Mouse (Mus musculus) liver, embryonic 12.5 days (tissue): Measurements from ENCODE around the gene Zfp518b. TPM values are rescaled to one million over a fixed set of nuclear protein-coding genes. Genes with fewer than 3 reads are reported as not detected.

Experiments used
- ATAC-seq: fragments of 200-750 bp; cut with Nextera tagmentation; 2 replicates; pipeline ENCODE4 v1.8.0; 2017; ENCODE audit warnings: moderate number of reproducible peaks, mild to moderate bottlenecking, moderate library complexity
- H3K27ac ChIP-seq: fragments of 300-500 bp; sonication (generic); 2 replicates; pipeline ENCODE4 v1.5.1; 2016; ENCODE audit warnings: mild to moderate bottlenecking
- H3K27me3 ChIP-seq: fragments of 300-500 bp; sonication (generic); replicated peaks from 2 replicates; pipeline ENCODE4 v1.6.1; 2016; ENCODE audit warnings: mild to moderate bottlenecking, moderate library complexity
- H3K36me3 ChIP-seq: fragments of 300-500 bp; sonication (generic); 2 replicates; pipeline ENCODE4 v1.6.1; 2016; ENCODE audit warnings: mild to moderate bottlenecking, moderate library complexity
- H3K4me1 ChIP-seq: fragments of 300-500 bp; sonication (generic); 2 replicates; pipeline ENCODE4 v1.6.1; 2016
- H3K4me2 ChIP-seq: fragments of 300-500 bp; sonication (generic); 2 replicates; pipeline ENCODE4 v1.6.1; 2016; ENCODE audit warnings: mild to moderate bottlenecking, moderate library complexity
- H3K4me3 ChIP-seq: fragments of 300-500 bp; sonication (generic); 2 replicates; pipeline ENCODE4 v1.5.1; 2016; ENCODE audit warnings: mild to moderate bottlenecking, moderate library complexity
- H3K9ac ChIP-seq: fragments of 300-500 bp; sonication (generic); 2 replicates; pipeline ENCODE4 v1.6.1; 2016; ENCODE audit warnings: mild to moderate bottlenecking, moderate library complexity
- H3K9me3 ChIP-seq: fragments of 300-500 bp; sonication (generic); replicated peaks from 2 replicates; pipeline ENCODE4 v1.6.1; 2016; ENCODE audit warnings: mild to moderate bottlenecking, moderate library complexity
- WGBS: fragments of 180-500 bp; shearing (Covaris S2); methylation state at CpG from one replicate; pipeline ENCODE4 v1.1.7; 2016; ENCODE audit not compliant: insufficient replicate concordance; 5-methylcytosine and 5-hydroxymethylcytosine counted together
- polyA plus RNA-seq: library from polyadenylated mRNA; unstranded; fragments of >200 nt; fragmentation: Nextera tagmentation; extraction: Ambion mirVana; gene quantifications from 2 replicates; pipeline ENCODE4 v1.2.1, GENCODE M21; 2016

Gene Zfp518b
- polyA plus RNA-seq, result 3.6 and 4.9 TPM in 2 replicates

- peaks cover 23% of the 10 kb centered on the region for H3K27me3 ChIP-seq
- H3K9me3 ChIP-seq, result no peaks in the 10 kb centered on the region
- H3K4me2 ChIP-seq, result peak within 1 kb of the TSS; percentile 86
- WGBS, result 1% methylated on average over 84 of the region's 89 CpGs
- H3K27ac ChIP-seq, result no peak within 1 kb of the TSS
- peaks cover 13% of the 10 kb centered on the region; the same call in 1 of the 2 replicates for H3K4me1 ChIP-seq
- H3K9ac ChIP-seq, result peak within 1 kb of the TSS; percentile 75
- peak within 1 kb of the TSS; percentile 70 for H3K4me3 ChIP-seq
- ATAC-seq, result peak; percentile 85
- peaks cover 29% of the 10 kb centered on the region for H3K36me3 ChIP-seq
Measured at GRCm38 (mm10) chr5:38684164-38684911, at the start of gene Zfp518b. Gene Zfp518b (minus strand): TSS chr5:38684826.

- 53% methylated on average over 11 of the region's 11 CpGs for WGBS
- Histone ChIP-seq H3K4me2 (no peak overlapping the region), H3K4me3 (no peak overlapping the region), H3K36me3 (no peaks in the 10 kb centered on the region), H3K9me3 (no peaks in the 10 kb centered on the region), H3K4me1 (no peaks in the 10 kb centered on the region), H3K27ac (no peak overlapping the region), H3K9ac (no peak overlapping the region), H3K27me3 (no peaks in the 10 kb centered on the region)
- ATAC-seq, result no peak
Measured at GRCm38 (mm10) chr5:38708940-38709581, 24.4 kb upstream of the Zfp518b start.

DNA sequence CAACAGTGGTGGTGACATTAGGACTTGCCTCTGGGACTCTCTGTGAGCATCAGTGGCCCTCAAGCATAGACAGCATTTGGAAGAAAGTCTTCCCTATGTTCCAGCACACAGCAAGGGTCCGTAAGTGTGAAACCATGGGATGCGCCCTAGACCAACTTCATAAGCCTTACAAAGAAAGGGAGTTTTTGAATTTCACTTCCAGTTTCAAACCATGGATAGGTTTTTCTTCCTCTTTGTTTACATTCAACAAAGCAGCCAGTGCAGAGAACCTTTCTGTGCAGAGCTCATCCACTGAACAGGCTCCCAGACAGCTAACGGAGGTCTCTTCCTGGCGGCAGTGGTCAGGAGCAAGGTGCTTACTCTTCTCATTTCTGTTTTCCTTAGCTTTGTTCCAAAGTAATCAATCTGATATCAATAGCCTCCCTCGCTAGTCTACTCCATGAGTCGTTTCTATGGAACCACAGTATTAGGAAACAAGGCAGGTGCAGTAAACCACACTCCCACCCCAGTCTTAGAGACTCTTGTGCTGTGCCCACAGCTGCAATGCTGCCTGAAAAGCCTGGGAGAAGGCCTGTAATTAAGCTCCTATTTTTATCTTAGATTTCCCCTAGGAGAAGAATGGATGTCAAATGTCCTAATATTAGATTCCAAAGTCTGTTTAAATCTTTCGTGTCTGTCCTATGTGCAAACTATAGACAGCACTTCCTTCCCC, 22.9 kb upstream of the Zfp518b start:
- no peak for ATAC-seq
- WGBS, result 64% methylated on average over 7 of the region's 7 CpGs
- H3K9ac ChIP-seq, result no peak overlapping the region

GRCm38 (mm10) chr5:38702941-38703340, 18.3 kb upstream of the Zfp518b start:
- WGBS, result 81% methylated on average over 6 of the region's 6 CpGs
- Histone ChIP-seq H3K9me3 (no peaks in the 10 kb centered on the region), H3K4me2 (no peak overlapping the region), H3K27me3 (no peaks in the 10 kb centered on the region), H3K4me3 (no peak overlapping the region), H3K27ac (no peak overlapping the region), H3K4me1 (no peaks in the 10 kb centered on the region), H3K36me3 (no peaks in the 10 kb centered on the region), H3K9ac (no peak overlapping the region)
- ATAC-seq, result no peak

More for the DNA sequence above, 22.9 kb upstream of the Zfp518b start:
- no peaks in the 10 kb centered on the region for H3K27me3 ChIP-seq
- H3K27ac ChIP-seq, result no peak overlapping the region
- no peaks in the 10 kb centered on the region for H3K9me3 ChIP-seq
- H3K4me1 ChIP-seq, result no peaks in the 10 kb centered on the region
- H3K4me3 ChIP-seq, result no peak overlapping the region
- no peak overlapping the region for H3K4me2 ChIP-seq
- no peaks in the 10 kb centered on the region for H3K36me3 ChIP-seq

DNA sequence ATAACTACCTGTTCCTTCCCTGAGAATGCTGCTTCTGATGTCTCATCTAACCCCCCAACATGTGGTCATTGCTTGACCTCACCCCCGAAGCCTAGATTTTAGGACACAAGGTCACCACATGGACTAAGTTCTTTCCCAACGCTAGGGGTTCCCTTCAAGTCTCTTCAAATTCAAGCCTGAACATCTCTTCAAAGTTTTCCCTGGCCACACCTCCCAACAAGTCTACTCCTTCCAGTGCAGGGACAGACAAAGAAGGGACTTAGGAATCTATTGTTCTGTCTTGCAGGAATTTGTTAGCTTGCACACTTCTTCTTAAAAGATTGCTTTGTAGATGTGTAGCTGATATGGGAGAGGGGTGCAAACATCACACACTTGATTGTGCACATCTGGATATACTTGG, 17.5 kb upstream of the Zfp518b start:
- 65% methylated on average over 2 of the region's 2 CpGs for WGBS
- no peak for ATAC-seq
- no peak overlapping the region for H3K4me2 ChIP-seq
- H3K9ac ChIP-seq, result no peak overlapping the region
- H3K9me3 ChIP-seq, result no peaks in the 10 kb centered on the region
- H3K36me3 ChIP-seq, result no peaks in the 10 kb centered on the region
- H3K4me3 ChIP-seq, result no peak overlapping the region
- no peaks in the 10 kb centered on the region for H3K4me1 ChIP-seq
- H3K27ac ChIP-seq, result no peak overlapping the region
- H3K27me3 ChIP-seq, result no peaks in the 10 kb centered on the region

DNA sequence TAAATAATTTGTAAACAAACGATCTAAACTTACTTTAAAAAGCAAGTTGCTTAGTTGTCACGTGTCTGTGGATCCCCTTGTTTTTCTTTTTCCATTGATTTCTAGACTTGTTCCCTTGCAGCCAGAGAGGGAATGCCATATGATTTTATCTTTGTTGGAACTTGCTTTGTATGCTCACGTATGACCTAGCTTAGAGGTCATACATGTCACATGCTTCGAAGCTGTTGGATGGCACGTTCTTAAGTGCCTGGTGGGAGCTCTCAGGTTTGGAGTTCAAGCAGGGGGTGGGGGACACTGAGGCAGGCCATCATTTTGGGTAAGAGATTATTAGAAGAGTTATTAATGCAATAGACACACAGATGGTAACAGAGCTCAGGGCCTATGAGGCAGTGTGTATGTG, 13.8 kb upstream of the Zfp518b start:
- 61% methylated on average over 5 of the region's 5 CpGs for WGBS
- Histone ChIP-seq H3K36me3 (no peaks in the 10 kb centered on the region), H3K9me3 (no peaks in the 10 kb centered on the region), H3K4me3 (no peak overlapping the region), H3K4me2 (no peak overlapping the region), H3K4me1 (no peaks in the 10 kb centered on the region), H3K27ac (no peak overlapping the region), H3K27me3 (no peaks in the 10 kb centered on the region), H3K9ac (no peak overlapping the region)
- no peak for ATAC-seq

GRCm38 (mm10) chr5:38698046-38698445, 13.4 kb upstream of the Zfp518b start:
- no peak overlapping the region for H3K4me3 ChIP-seq
- H3K4me1 ChIP-seq, result no peaks in the 10 kb centered on the region
- H3K9me3 ChIP-seq, result no peaks in the 10 kb centered on the region
- no peaks in the 10 kb centered on the region for H3K27me3 ChIP-seq
- ATAC-seq, result no peak
- no peak overlapping the region for H3K9ac ChIP-seq
- 46% methylated on average over 3 of the region's 3 CpGs for WGBS
- H3K4me2 ChIP-seq, result no peak overlapping the region
- no peak overlapping the region for H3K27ac ChIP-seq
- H3K36me3 ChIP-seq, result no peaks in the 10 kb centered on the region

DNA sequence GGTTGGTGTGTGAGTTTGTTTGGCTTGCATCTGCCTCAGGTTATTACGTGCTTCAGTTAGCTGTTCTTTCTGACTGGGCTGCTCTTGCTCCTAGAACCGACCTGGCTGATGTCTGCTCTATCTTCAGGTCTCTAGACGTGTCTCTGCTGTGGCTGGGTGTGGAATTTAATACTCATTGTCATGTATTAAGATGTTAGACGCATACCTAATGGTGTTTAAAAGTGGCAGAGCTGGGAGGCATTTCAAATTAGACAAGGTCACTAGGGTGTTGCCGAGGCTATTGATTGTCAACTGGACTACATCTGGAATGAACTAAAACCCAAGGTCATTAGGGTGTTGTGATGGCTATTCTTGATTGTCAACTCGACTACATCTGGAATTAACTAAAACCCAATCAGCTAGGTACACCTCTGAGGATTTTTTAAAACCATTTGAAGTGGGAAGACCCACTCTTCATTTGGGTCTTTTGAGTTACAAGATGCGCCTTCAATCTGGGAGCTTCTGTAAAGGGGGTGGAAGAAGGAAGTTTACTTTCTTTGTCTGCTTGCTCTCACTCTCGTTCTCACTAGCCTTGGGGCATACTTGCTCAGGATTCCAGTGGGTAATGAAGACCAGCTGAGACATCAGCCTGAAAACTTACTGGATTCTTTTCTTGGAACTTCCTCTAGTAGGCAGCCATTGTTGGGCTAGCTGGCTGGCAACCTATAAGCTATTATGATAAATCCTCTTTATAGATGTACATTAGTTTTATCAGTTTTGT, 12.2 kb upstream of the Zfp518b start:
- Histone ChIP-seq H3K4me1 (no peaks in the 10 kb centered on the region), H3K9ac (no peak overlapping the region), H3K27me3 (no peaks in the 10 kb centered on the region), H3K27ac (no peak overlapping the region), H3K4me2 (no peak overlapping the region), H3K36me3 (no peaks in the 10 kb centered on the region), H3K9me3 (no peaks in the 10 kb centered on the region), H3K4me3 (no peak overlapping the region)
- 52% methylated on average over 8 of the region's 8 CpGs for WGBS
- no peak for ATAC-seq

DNA sequence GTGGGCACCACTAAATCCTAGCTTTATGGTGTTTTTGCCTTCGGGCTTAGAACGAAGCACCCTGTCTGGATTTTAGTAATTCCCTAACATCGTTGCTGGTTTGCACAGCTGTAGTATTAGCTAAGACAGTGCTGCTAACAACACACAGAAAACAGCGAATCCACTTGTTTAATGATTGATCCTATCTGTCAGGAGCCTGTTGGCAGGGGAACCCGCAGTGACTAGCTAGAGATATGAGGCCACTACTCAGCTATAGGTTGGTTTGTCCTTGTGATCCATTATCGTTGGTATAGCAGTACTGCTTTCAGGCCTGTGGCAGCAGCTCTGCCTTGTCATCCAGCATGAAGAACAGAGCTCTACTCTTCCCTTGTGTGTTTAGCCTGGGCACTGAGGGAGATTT, 8.2 kb upstream of the Zfp518b start:
- no peak overlapping the region for H3K9ac ChIP-seq
- 61% methylated on average over 6 of the region's 6 CpGs for WGBS
- H3K9me3 ChIP-seq, result no peaks in the 10 kb centered on the region
- no peak for ATAC-seq
- no peaks in the 10 kb centered on the region for H3K36me3 ChIP-seq
- no peaks in the 10 kb centered on the region for H3K27me3 ChIP-seq
- no peak overlapping the region for H3K4me2 ChIP-seq
- no peak overlapping the region for H3K27ac ChIP-seq
- H3K4me3 ChIP-seq, result no peak overlapping the region
- H3K4me1 ChIP-seq, result no peaks in the 10 kb centered on the region

DNA sequence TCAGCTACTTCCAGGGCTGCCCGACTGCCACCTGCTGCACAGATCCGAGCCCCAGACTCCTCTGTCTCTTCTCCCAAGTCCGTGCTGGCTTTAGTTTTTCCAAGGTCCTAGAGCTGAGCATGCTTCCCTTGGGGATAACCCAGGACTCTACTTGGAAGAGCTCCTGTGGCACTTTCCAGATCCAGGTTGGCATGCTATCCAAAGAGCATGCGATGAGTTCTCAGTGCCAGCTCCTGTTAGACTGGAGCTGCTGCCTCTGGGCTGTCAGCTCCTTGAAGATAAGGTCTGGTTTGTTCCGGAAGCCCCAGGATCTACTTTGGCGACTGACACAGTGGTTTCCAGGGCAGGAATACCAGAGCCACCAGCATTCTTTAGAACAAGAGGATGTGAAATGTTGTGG, 4.6 kb upstream of the Zfp518b start:
- Histone ChIP-seq H3K4me2 (no peak overlapping the region), H3K36me3 (no peaks in the 10 kb centered on the region), H3K4me3 (no peak overlapping the region), H3K9me3 (no peaks in the 10 kb centered on the region), H3K4me1 (peaks cover under 1% of the 10 kb centered on the region; the same call in 1 of the 2 replicates), H3K27me3 (peaks cover 21% of the 10 kb centered on the region), H3K27ac (no peak overlapping the region), H3K9ac (no peak overlapping the region)
- ATAC-seq, result no peak
- WGBS, result 70% methylated on average over 6 of the region's 6 CpGs

GRCm38 (mm10) chr5:38687694-38688093, 3.1 kb upstream of the Zfp518b start:
- Histone ChIP-seq H3K9me3 (no peaks in the 10 kb centered on the region), H3K4me3 (no peak overlapping the region), H3K27me3 (peaks cover 23% of the 10 kb centered on the region), H3K27ac (no peak overlapping the region), H3K9ac (no peak overlapping the region), H3K4me2 (no peak overlapping the region), H3K36me3 (0 out of 2 replicates have a peak, but pooled peaks cover under 1% of the 10 kb centered on the region), H3K4me1 (peaks cover 13% of the 10 kb centered on the region; the same call in 1 of the 2 replicates)
- WGBS, result 48% methylated on average over 1 of the region's 1 CpGs
- ATAC-seq, result no peak
